Mouse (Mus musculus) spleen, adult 2 months (tissue): ENCODE measurements at regions not wholly inside any gene's neighbourhood (a gene's known extent, or its start where the extent isn't known, plus 50 kb on each side); places are given as distances from the start of the nearest gene placed in this dataset.

Source experiments
- DNase-seq, 2 experiments: peaks; one replicate each; pipeline versions ENCODE4 v3.0.0 to v3.0.0-alpha.2; 2012 to 2021; ENCODE audit warnings: low spot score in 2 of 2, low read depth in 1 of 2
- H3K27ac ChIP-seq: fragments of 200-500 bp; 2 replicates; pipeline ENCODE4 v1.5.1; 2012; ENCODE audit warnings: low read length, inconsistent platforms; ENCODE audit not compliant: insufficient read depth
- H3K27me3 ChIP-seq: fragments of 200-500 bp; 2 replicates; pipeline ENCODE4 v1.6.1; 2012; ENCODE audit warnings: mild to moderate bottlenecking, moderate library complexity, low read length, inconsistent platforms; ENCODE audit not compliant: control insufficient read depth, insufficient read depth
- H3K36me3 ChIP-seq: fragments of 200-500 bp; 2 replicates; pipeline ENCODE4 v1.6.1; 2012; ENCODE audit warnings: mild to moderate bottlenecking, low read length, inconsistent platforms; ENCODE audit not compliant: control insufficient read depth, insufficient read depth
- H3K4me1 ChIP-seq: fragments of 200-500 bp; 2 replicates; pipeline ENCODE4 v1.6.1; 2011; ENCODE audit warnings: inconsistent platforms; ENCODE audit not compliant: control insufficient read depth, insufficient read depth, insufficient read length
- H3K4me3 ChIP-seq: fragments of 200-500 bp; 2 replicates; pipeline ENCODE4 v1.5.1; 2011; ENCODE audit warnings: mild to moderate bottlenecking, inconsistent platforms; ENCODE audit not compliant: insufficient read depth, insufficient read length; ENCODE audit errors: extremely low read depth
- CTCF ChIP-seq: fragments of 200-500 bp; IDR thresholded peaks from 2 replicates; pipeline ENCODE4 v1.5.1; 2011; ENCODE audit warnings: mild to moderate bottlenecking, inconsistent platforms; ENCODE audit not compliant: insufficient read depth, insufficient read length, insufficient replicate concordance; ENCODE audit errors: extremely low read depth
- POLR2A ChIP-seq: fragments of 200-500 bp; IDR thresholded peaks from 2 replicates; pipeline ENCODE4 v1.6.1; 2011; ENCODE audit warnings: low read depth, low read length, inconsistent platforms
- WGBS: fragments of 180-500 bp; shearing (Covaris S2); methylation state at CpG from one replicate; pipeline ENCODE4 v1.1.7; 2018; 5-methylcytosine and 5-hydroxymethylcytosine counted together

DNA sequence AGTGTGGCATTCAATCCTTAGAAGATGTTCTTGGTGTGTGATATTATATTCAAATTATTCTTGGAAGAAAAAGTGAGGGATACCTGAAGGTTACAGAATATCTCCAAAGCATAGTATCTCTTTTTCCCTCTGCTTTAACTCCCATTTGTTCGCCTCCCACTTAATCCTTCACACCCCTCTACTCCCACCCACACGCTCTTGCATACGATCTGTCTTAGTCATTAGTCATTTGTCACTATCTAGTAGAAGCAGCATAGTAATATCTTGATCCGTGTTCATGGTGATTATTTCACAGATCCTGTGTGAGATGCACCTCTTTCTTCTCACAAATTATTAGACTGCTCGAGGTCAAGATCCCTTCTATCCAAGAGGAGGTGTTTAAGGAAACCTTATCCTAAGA, 517.4 kb downstream of the Inhba start:
- no peak overlapping the region for H3K27ac ChIP-seq
- no peak for TF ChIP-seq CTCF
- no peak for TF ChIP-seq POLR2A
- 81% methylated on average over 5 of the region's 5 CpGs for WGBS
- no peaks in the 10 kb centered on the region for H3K36me3 ChIP-seq
- no peaks in the 10 kb centered on the region for H3K27me3 ChIP-seq
- no peaks in the 10 kb centered on the region for H3K4me1 ChIP-seq
- no peak for DNase-seq
- no peak overlapping the region for H3K4me3 ChIP-seq

DNA sequence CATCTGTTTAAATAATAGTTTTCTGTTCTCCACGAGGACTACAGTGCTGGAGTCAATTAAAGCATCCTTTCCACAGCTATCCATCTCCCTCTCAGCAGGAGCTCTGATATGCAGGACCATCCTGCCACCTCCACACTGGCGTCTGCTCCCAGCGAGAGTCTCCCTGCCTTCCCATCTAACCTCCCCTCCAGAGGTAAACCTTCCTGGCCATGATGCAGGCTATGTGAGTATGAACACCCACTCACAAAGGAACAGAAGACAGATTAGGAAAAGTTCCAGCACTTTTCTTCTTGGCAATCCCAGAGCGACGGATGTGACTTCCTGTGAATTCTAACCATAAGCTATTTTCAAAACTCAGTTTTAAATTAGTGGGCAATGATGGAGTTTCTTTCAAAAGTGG, 532.1 kb downstream of the Inhba start:
- no peak for DNase-seq
- no peak overlapping the region for H3K27ac ChIP-seq
- H3K27me3 ChIP-seq, result no peaks in the 10 kb centered on the region
- no peaks in the 10 kb centered on the region for H3K4me1 ChIP-seq
- no peak for TF ChIP-seq POLR2A
- TF ChIP-seq CTCF, result no peak
- no peak overlapping the region for H3K4me3 ChIP-seq
- H3K36me3 ChIP-seq, result no peaks in the 10 kb centered on the region
- WGBS, result 71% methylated on average over 5 of the region's 5 CpGs

DNA sequence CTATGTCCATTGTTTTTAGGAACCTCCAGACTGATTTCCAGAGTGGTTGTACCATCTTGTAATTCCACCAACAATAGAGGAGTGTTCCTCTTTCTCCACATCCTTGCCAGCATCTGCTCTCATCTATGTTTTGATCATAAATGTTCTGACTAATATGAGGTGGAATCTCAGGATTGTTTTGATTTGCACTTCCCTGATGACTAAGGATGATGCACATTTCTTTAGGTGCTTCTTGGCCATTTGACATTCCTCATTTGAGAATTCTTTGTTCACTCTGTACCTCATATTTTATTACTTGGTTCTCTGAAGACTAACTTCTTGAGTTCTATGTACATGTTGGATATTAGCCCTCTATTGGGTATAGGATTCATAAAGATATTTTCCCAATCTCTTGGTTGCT, 538.4 kb downstream of the Inhba start:
- Histone ChIP-seq H3K36me3 (no peaks in the 10 kb centered on the region), H3K27me3 (no peaks in the 10 kb centered on the region), H3K4me1 (no peaks in the 10 kb centered on the region), H3K4me3 (no peak overlapping the region), H3K27ac (no peak overlapping the region)
- no peak for DNase-seq
- TF ChIP-seq POLR2A (no peak), CTCF (no peak)

DNA sequence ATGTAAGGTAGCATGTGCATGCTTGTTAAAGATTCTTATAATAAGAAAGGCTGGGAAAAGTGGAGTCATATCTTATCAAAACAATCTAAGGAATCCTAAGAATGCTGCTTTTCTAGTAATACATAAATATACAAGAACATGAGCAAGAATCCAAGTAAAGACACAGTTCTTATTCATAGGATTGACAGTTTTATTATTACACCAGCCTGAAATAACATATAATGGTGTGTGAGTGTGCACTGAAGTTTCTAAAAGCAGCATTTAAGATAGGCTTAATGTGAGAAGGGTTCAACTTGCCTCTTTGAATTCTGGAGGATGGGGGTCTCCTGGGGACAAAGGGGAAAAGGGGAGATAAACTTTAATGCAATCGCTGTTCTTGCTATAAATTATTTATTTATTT, 553.3 kb downstream of the Inhba start:
- H3K27me3 ChIP-seq, result no peaks in the 10 kb centered on the region

DNA sequence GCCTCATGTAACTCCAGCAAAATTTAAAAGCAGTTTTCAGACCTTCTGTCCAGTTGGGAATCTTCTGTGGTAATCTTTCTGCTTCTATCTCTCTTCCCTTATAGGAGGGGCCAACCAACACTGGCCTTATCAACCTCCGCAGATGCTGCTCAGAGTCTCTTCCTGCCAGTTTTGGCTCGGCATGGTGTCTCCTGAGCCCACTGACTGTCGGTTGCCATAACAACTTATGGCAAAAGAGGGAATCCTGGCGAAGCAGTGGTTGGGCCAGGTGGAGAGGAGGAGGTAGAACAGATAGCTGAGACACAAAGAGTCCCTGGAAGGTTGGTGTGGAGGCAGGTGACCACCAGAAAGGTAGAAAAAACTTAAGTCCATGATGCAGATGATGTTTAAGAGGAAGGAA, 562.4 kb downstream of the Inhba start:
- no peak for DNase-seq
- Histone ChIP-seq H3K4me3 (no peak overlapping the region), H3K27me3 (no peaks in the 10 kb centered on the region), H3K4me1 (no peaks in the 10 kb centered on the region), H3K27ac (no peak overlapping the region), H3K36me3 (no peaks in the 10 kb centered on the region)
- 44% methylated on average over 4 of the region's 4 CpGs for WGBS
- TF ChIP-seq CTCF (no peak), POLR2A (no peak)

More for the DNA sequence above, 553.3 kb downstream of the Inhba start:
- no peaks in the 10 kb centered on the region for H3K36me3 ChIP-seq
- 80% methylated on average over 1 of the region's 1 CpGs for WGBS
- H3K27ac ChIP-seq, result no peak overlapping the region
- no peak for DNase-seq
- TF ChIP-seq POLR2A (no peak), CTCF (no peak)
- no peaks in the 10 kb centered on the region for H3K4me1 ChIP-seq
- no peak overlapping the region for H3K4me3 ChIP-seq

DNA sequence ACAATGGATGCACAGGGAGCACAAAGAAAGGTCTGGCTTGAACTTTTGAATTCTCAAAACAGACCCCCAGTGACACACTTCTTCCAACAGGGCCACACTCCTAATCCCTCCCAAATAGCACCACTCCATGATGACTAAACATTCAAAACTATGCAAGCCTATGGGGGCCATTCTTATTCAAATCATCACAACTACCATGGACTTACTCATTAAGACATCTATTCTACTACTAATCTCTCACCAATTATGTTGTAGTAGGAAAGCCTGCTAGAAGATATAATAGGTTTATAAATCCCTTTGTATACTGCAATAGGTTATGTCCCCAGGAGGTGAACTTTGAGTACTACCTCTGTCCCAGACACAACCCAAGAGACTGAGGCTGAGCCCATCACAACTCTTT, 574.6 kb downstream of the Inhba start:
- TF ChIP-seq CTCF, result no peak
- no peak for TF ChIP-seq POLR2A
- H3K36me3 ChIP-seq, result no peaks in the 10 kb centered on the region
- no peaks in the 10 kb centered on the region for H3K27me3 ChIP-seq
- H3K4me3 ChIP-seq, result no peak overlapping the region
- H3K27ac ChIP-seq, result no peak overlapping the region
- DNase-seq, result no peak
- H3K4me1 ChIP-seq, result no peaks in the 10 kb centered on the region

DNA sequence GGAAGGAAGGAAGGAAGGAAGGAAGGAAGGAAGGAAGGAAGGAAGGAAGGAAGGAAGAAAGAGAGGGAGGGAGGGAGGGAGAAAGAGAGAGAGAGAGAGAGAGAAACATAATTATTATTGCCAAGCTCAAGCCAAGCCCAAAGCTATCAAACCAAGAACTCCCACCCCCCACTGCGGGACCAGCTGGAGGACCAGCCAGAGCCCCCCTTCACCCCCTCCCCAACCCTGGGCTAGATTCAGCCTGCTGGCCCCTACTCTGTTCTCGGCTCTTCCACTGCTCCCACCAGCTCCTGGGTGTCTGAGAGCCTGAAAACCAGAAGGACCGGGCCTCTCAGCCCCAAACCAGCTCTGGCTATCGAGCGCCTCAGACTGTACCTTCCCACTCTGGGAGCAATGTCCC, 608.1 kb downstream of the Inhba start:
- no peak overlapping the region for H3K27ac ChIP-seq
- no peak for DNase-seq
- H3K27me3 ChIP-seq, result no peaks in the 10 kb centered on the region
- 94% methylated on average over 5 of the region's 5 CpGs for WGBS
- no peaks in the 10 kb centered on the region for H3K4me1 ChIP-seq
- no peak for TF ChIP-seq POLR2A
- TF ChIP-seq CTCF, result no peak
- no peaks in the 10 kb centered on the region for H3K36me3 ChIP-seq
- H3K4me3 ChIP-seq, result no peak overlapping the region
